Mouse (Mus musculus) C2C12 (cell line): ENCODE measurements around the gene Trim14.

Experiments used
- CTCF ChIP-seq: IDR thresholded peaks from one replicate; pipeline ENCODE4 v1.5.1; 2011; ENCODE audit not compliant: control insufficient read depth, insufficient read depth, insufficient read length
- MAX ChIP-seq: IDR thresholded peaks from one replicate; pipeline ENCODE4 v1.6.1; 2011; ENCODE audit warnings: mild to moderate bottlenecking, control low read depth

- TF ChIP-seq MAX (no peak), CTCF (no peak)
Observed at GRCm38 (mm10) chr4:46447461-46447860, 88.5 kb downstream of the Trim14 start.
